In genomic region chr13:114745814-114746213, GRCm38 (mm10) we compare ENCODE assay signal across 22 mouse cellular contexts.
"Had no signal": no experiment of that assay in that cellular context is flagged by ENCODE, and none has a peak within 500 bp of the region (broad histone marks: within the 10 kb centered on the region; RNA-seq: fewer than 3 reads in every experiment).

No protein-coding gene starts in this region.

- H3K36me3 ChIP-seq: liver, embryonic 13.5 days; liver, embryonic 15.5 days; lung, embryonic 15.5 days; midbrain, embryonic 10.5 days; midbrain, embryonic 12.5 days; neural tube, embryonic 13.5 days; neural tube, embryonic 15.5 days had no signal

- H3K9ac ChIP-seq: liver, embryonic 13.5 days; liver, embryonic 15.5 days; lung, embryonic 15.5 days; midbrain, embryonic 12.5 days; neural tube, embryonic 13.5 days; neural tube, embryonic 15.5 days had no signal

- H3K9me3 ChIP-seq: liver, embryonic 13.5 days; liver, embryonic 15.5 days; lung, embryonic 15.5 days; midbrain, embryonic 10.5 days; midbrain, embryonic 12.5 days; neural tube, embryonic 13.5 days; neural tube, embryonic 15.5 days had no signal

- H3K27me3 ChIP-seq: liver, embryonic 13.5 days; liver, embryonic 15.5 days; lung, embryonic 15.5 days; midbrain, embryonic 12.5 days; neural tube, embryonic 13.5 days; neural tube, embryonic 15.5 days had no signal

- H3K4me3 ChIP-seq: liver, embryonic 13.5 days; liver, embryonic 15.5 days; lung, embryonic 15.5 days; midbrain, embryonic 10.5 days; midbrain, embryonic 12.5 days; myocyte; neural tube, embryonic 13.5 days; neural tube, embryonic 15.5 days had no signal

- H3K4me2 ChIP-seq: liver, embryonic 13.5 days; liver, embryonic 15.5 days; lung, embryonic 15.5 days; midbrain, embryonic 12.5 days; neural tube, embryonic 13.5 days; neural tube, embryonic 15.5 days had no signal

- H3K27ac ChIP-seq: liver, embryonic 13.5 days; liver, embryonic 15.5 days; lung, embryonic 15.5 days; midbrain, embryonic 10.5 days; midbrain, embryonic 12.5 days; neural tube, embryonic 13.5 days; neural tube, embryonic 15.5 days had no signal

- H3K4me1 ChIP-seq: liver, embryonic 13.5 days; liver, embryonic 15.5 days; lung, embryonic 15.5 days; midbrain, embryonic 10.5 days; midbrain, embryonic 12.5 days; neural tube, embryonic 13.5 days; neural tube, embryonic 15.5 days had no signal

- DNase-seq: liver, embryonic 13.5 days; lung, adult 2 months; lung, postnatal 14 days; lung, postnatal 4 days; midbrain, embryonic 14.5 days; retina, postnatal 1 day; right cerebral cortex, adult 18-20 months; right cerebral cortex, postnatal 25 days; right cerebral cortex, postnatal 4 days; spleen, adult 18-20 months; thymus, adult 2 months; thymus, postnatal 25 days; thymus, postnatal 4 days had no signal

- ATAC-seq: lung, postnatal 0 days; midbrain, embryonic 16.5 days had no signal
